Mouse (Mus musculus): ENCODE data around the gene Inafm1.

GRCm38 (mm10) chr7:16284904-16285303 lies 11.5 kb upstream of the Inafm1 start:
- TF ChIP-seq CTCF (conservative IDR thresholded peaks at IDR 0.05; ENCODE audit: insufficient read depth, insufficient read length, low read depth, low read length) (no peak), POLR2A (IDR thresholded peaks at IDR 0.05; ENCODE audit: low read depth, low read length) (no peak)

All from kidney, adult 2 months (tissue).